Mouse (Mus musculus) olfactory bulb, adult 2 months (tissue): ENCODE measurements around the gene Jade2. TPM values are rescaled to one million over a fixed set of nuclear protein-coding genes. Genes with fewer than 3 reads are reported as not detected.

ENCODE experiments used
- H3K27ac ChIP-seq: fragments of 200-500 bp; 2 replicates; pipeline ENCODE4 v1.5.1; 2012; ENCODE audit warnings: low read depth, low read length; ENCODE audit not compliant: insufficient read depth
- H3K4me1 ChIP-seq: fragments of 200-500 bp; 2 replicates; pipeline ENCODE4 v1.6.1; 2012; ENCODE audit warnings: low read length; ENCODE audit not compliant: control insufficient read depth, insufficient read depth
- H3K4me3 ChIP-seq: fragments of 200-500 bp; 2 replicates; pipeline ENCODE4 v1.5.1; 2012; ENCODE audit warnings: mild to moderate bottlenecking, low read depth, low read length, moderate library complexity; ENCODE audit not compliant: insufficient read depth
- CTCF ChIP-seq: fragments of 200-500 bp; IDR thresholded peaks from 2 replicates; pipeline ENCODE4 v1.5.1; 2012; ENCODE audit warnings: low read depth, mild to moderate bottlenecking, low read length, moderate library complexity; ENCODE audit not compliant: insufficient read depth
- POLR2A ChIP-seq: fragments of 200-500 bp; IDR thresholded peaks from 2 replicates; pipeline ENCODE4 v1.6.1; 2012; ENCODE audit warnings: mild to moderate bottlenecking, low read depth, low read length, moderate library complexity; ENCODE audit not compliant: insufficient read depth
- WGBS: fragments of 180-500 bp; shearing (Covaris S2); methylation state at CpG from one replicate; pipeline ENCODE4 v1.1.7; 2018; 5-methylcytosine and 5-hydroxymethylcytosine counted together
- polyA plus RNA-seq: library from polyadenylated mRNA; stranded (reverse); fragments of >200 nt; gene quantifications from 2 replicates; pipeline ENCODE4 v1.2.4, GENCODE M21; 2012; ENCODE audit warnings: low replicate concordance; ENCODE audit not compliant: missing spikeins, insufficient read depth, insufficient read length

Jade2 gene
- polyA plus RNA-seq, 1 experiment, result not detected

DNA sequence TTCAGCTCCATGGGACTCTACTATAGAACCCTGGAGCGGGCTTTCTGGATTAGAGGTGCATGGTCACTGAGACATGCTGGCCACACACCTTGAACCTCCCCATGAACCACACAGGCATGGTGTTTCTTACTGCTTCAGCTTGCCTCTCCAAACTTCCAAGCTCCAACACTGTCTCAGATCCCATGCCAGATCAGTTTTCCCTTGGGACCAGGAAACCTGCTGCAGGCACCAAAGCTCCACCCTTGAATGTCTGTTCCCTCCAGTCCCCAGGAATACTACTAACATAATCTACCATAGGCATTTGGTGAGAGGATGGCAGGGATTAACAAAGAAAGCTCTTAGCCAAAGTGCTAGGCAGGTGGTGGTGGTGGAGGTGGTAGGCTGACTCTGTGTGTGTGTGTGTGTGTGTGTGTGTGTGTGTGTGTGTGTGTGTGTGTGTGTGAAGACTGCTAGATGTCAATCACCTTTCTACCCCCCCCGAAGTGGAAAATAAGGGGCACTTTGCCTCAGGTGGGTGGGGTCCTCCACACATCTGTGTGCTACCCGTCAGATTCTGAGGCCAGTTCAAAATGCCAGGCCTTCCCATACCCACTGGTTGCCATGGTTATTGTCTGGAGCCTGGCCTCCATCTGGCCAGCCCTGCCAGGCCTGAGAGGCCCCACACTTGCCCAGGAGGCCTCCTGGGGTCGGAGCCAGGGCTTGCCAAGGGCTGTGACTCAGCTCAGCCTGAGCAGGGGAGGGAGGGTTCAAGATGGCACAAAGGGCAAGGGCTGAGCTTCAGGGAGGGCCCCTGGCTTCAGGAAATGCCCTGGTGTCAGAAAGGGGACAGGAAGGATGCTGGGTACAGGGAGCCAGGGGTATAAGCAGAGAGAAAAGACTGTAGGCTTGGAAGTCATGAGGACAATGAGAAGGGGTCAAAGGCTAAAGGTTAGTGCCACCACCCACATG, 25.2 kb downstream of the Jade2 start:
- TF ChIP-seq CTCF (no peak), POLR2A (no peak)
- Histone ChIP-seq H3K4me3 (no peak overlapping the region), H3K4me1 (peaks cover 29% of the 10 kb centered on the region), H3K27ac (peak overlapping the region; percentile 55; the same call in 1 of the 2 replicates)
- 51% methylated on average over 4 of the region's 4 CpGs for WGBS

DNA sequence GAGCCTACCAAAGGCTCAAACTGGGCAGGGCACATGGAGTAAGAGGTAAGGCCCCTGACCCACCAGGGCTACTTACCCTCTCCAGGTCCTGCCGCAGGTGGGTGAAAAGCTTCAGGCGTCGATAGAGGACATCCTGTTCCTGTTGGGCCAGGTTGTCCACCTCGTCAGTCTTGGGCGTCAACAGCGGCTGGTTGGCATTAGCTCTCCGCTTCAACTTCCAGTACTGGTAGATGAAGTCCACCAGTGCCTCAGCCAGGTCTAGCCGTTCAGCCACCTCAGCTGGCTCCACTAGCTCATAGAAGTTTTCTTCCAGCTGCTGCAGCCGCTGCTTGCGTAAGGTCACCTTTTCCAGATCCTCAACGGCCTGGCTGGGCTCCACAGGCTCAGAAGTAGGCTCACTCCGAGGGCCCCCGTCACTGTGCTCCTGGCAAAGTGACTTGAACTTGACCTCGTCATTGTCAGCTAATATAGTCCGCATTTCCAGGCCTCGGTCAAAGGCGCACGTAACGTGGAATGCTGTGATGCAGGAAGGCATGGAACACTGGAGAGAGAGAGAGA, 32.5 kb downstream of the Jade2 start:
- H3K27ac ChIP-seq, result no peak overlapping the region
- H3K4me1 ChIP-seq, result peaks cover 15% of the 10 kb centered on the region; the same call in 1 of the 2 replicates
- no peak overlapping the region for H3K4me3 ChIP-seq
- WGBS, result 94% methylated on average over 19 of the region's 19 CpGs
- no peak for TF ChIP-seq CTCF
- no peak for TF ChIP-seq POLR2A

DNA sequence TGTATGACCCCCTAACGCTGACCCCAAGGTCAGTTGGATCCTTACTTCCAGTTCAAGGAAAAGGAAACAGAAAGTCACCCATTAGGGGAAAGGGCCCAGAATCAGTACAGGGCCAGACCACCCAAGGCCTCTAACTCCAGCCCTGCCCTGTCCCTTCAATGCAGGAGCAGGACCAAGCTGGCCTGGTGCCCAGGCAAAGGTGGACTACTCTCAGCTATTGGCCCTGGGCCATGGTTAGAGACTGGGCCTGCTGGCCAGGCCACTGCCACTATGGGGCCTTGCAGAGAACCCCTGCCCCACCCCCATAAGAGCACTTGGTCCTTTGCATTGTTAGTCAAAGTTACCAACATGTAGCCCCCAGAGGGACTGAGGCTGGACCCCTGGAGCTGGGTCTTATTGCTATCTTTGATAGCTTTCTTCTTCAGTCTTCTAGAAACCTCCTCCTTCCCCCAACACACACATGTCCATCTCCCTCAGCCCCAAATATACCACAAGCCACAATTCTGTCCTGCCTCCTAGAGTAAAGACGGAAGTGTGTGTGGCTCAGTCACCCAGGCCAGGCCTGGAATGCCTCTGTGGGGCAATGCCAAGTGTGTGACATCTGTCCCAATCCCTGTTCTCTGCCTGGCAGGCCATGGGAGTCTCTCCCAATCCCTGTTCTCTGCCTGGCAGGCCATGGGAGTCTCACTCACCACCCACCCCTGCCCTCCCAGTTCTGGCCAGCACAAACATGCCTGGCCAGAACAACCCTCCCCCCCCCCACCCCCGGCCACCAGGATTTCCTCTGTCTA, 33.3 kb downstream of the Jade2 start:
- Histone ChIP-seq H3K27ac (no peak overlapping the region), H3K4me3 (no peak overlapping the region), H3K4me1 (peaks cover 15% of the 10 kb centered on the region; the same call in 1 of the 2 replicates)
- 78% methylated on average over 3 of the region's 3 CpGs for WGBS
- TF ChIP-seq CTCF (no peak), POLR2A (no peak)

DNA sequence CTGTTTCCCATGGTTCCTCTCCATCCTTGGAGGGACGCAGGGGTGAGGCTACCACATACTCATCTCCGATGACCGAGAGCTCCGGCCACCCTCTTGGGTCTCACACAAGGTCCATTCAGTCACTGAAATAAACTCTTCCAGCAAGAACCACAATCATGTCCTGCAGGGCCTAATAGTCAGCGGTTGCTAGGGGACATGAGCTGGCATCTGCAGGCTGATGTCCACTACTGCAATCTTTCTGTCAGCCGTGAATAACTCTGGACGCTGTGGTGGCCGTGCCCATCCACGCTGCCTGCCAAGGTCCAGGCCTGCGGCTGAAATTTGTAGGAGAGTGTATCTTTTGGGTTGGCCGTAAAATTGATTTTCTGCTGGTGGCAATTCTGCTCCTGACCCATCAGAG, 34.2 kb downstream of the Jade2 start:
- Histone ChIP-seq H3K4me1 (peaks cover 15% of the 10 kb centered on the region; the same call in 1 of the 2 replicates), H3K4me3 (no peak overlapping the region), H3K27ac (no peak overlapping the region; the same call in 1 of the 2 replicates)
- TF ChIP-seq POLR2A (no peak), CTCF (no peak)
- 63% methylated on average over 11 of the region's 11 CpGs for WGBS

DNA sequence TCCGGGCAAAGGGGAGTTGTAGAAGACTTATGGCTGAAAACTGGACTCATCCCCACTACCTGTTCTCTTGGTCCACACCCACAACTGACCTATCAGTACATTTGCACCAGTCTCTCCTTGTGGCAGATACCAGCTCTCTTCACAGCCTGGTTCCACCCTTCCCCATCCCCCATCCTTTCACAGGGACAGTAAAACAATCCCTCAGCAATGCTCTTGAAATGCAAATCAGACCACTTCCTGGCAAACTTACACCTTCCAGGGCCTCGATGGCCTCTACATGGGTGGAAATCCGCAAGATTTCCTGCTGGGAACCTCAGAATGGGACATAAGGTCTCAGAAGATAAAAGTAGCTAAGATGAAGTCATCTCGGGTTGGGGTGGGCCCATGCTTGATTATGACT, 34.7 kb downstream of the Jade2 start:
- TF ChIP-seq CTCF (no peak), POLR2A (no peak)
- 49% methylated on average over 4 of the region's 4 CpGs for WGBS
- no peak overlapping the region for H3K4me3 ChIP-seq
- no peak overlapping the region; the same call in 1 of the 2 replicates for H3K27ac ChIP-seq
- H3K4me1 ChIP-seq, result peaks cover 15% of the 10 kb centered on the region; the same call in 1 of the 2 replicates

DNA sequence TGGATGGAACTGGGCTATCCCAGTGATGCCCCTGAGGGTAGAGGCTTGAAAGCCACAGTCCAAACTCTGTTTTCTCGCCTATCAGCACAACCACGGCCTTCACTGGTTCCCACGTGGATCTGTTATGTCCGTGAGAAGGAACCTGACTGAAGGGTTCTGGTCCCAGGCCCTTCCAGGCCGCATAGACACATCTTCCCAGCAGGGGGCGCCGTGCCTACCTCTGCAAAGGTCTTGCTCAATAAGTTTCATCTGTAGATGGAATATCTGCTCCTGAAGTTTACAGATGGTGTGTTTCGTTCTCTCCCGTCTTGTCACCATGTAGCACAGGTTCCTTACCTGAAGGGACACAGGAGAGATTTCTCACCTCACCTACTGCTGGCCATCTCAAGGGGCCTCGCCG, 36.6 kb downstream of the Jade2 start:
- no peak for TF ChIP-seq POLR2A
- TF ChIP-seq CTCF, result peak; percentile 49
- H3K27ac ChIP-seq, result no peak overlapping the region
- H3K4me3 ChIP-seq, result no peak overlapping the region
- H3K4me1 ChIP-seq, result peaks cover 15% of the 10 kb centered on the region; the same call in 1 of the 2 replicates
- 36% methylated on average over 11 of the region's 11 CpGs for WGBS

DNA sequence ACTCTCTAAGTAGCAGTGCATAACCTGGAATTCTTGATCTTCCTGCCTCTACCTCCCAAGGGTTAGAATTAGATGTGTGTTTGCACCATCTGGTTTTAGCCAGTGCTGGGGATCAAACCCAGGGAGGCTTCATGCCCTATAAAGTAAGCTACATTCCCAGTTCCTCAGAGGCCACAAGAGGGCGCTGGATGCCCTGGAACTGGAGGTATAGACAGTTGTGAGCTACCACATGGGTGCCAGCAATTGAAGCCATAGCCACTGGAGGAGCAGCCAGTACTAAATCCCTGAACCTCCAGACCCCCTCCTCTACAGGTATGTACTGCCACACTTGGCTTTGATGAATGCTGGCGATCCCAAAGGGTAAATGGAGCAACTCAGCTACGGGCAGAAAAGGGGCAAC, 37.5 kb downstream of the Jade2 start:
- no peak for TF ChIP-seq POLR2A
- no peak for TF ChIP-seq CTCF
- Histone ChIP-seq H3K4me1 (peaks cover 15% of the 10 kb centered on the region; the same call in 1 of the 2 replicates), H3K27ac (no peak overlapping the region), H3K4me3 (no peak overlapping the region)
- WGBS, result 80% methylated on average over 3 of the region's 3 CpGs

DNA sequence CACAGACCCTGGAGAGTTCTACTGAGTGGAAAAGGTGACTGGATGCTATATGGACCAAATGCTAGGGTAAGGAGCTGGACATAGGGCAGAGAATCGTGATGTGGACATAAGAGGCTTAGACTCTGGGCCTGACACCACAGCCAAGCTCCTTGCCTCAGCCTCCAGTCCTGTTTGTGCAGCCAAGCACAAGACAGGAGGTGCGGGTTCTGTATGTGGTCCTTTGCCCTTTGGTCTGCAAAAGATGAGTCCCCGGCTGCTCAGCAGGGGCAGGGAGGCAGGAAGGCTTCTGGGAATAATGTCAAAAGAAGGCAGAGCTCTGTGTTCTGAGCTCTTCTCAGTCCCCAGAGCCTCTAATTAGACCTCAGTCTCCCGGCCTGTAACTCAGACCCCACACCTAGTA, 38.6 kb downstream of the Jade2 start:
- Histone ChIP-seq H3K4me3 (no peak overlapping the region), H3K27ac (no peak overlapping the region), H3K4me1 (peaks cover 12% of the 10 kb centered on the region; the same call in 1 of the 2 replicates)
- TF ChIP-seq CTCF, result no peak
- no peak for TF ChIP-seq POLR2A
- 91% methylated on average over 4 of the region's 4 CpGs for WGBS

DNA sequence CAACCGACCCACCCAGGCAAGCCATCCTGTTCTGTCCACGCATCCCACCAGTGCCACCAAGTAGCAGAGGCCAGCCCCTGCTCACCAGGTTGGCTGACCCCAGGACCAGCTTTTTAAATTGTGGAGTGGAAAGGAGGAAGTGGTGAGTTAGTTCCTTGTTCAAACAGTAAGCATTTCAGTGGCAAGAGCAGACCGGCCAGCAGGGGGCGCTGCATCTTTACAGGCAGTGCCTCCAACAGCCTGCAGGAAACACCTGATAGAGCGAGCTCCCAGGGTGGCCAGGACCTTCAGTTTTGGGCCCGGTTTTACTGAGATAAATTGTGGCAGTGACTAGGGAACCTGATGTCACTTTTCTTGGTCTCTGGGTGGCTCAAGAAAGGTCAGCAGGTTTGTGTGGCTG, 39.7 kb downstream of the Jade2 start:
- H3K4me1 ChIP-seq, result 0 out of 2 replicates have a peak, but pooled peaks cover 6% of the 10 kb centered on the region
- no peak overlapping the region for H3K4me3 ChIP-seq
- TF ChIP-seq CTCF (peak; percentile 82), POLR2A (no peak)
- WGBS, result 36% methylated on average over 6 of the region's 6 CpGs
- no peak overlapping the region for H3K27ac ChIP-seq
